Mouse (Mus musculus) neural tube, embryonic 12.5 days (tissue): ENCODE measurements around the gene Pik3c2a. TPM values are rescaled to one million over a fixed set of nuclear protein-coding genes. Genes with fewer than 3 reads are reported as not detected.
"Not testable (repeated sequence)": the region's sequence is repeated elsewhere in the genome, so short reads cannot be mapped to it uniquely, and the experiment has no call there.

Experiments used
- ATAC-seq: fragments of 200-750 bp; cut with Nextera tagmentation; 2 replicates; pipeline ENCODE4 v1.8.0; 2017; ENCODE audit warnings: low read depth, mild to moderate bottlenecking, moderate TSS enrichment, moderate library complexity; ENCODE audit not compliant: low FRiP score
- H3K27ac ChIP-seq: fragments of 300-500 bp; sonication (generic); 2 replicates; pipeline ENCODE4 v1.5.1; 2016
- H3K27me3 ChIP-seq: fragments of 300-500 bp; sonication (generic); replicated peaks from 2 replicates; pipeline ENCODE4 v1.6.1; 2016; ENCODE audit warnings: mild to moderate bottlenecking
- H3K36me3 ChIP-seq: fragments of 300-500 bp; sonication (generic); 2 replicates; pipeline ENCODE4 v1.6.1; 2016; ENCODE audit warnings: mild to moderate bottlenecking
- H3K4me1 ChIP-seq: fragments of 300-500 bp; sonication (generic); 2 replicates; pipeline ENCODE4 v1.6.1; 2016
- H3K4me2 ChIP-seq: fragments of 300-500 bp; sonication (generic); replicated peaks from 2 replicates; pipeline ENCODE4 v1.6.1; 2016; ENCODE audit warnings: mild to moderate bottlenecking
- H3K4me3 ChIP-seq: fragments of 300-500 bp; sonication (generic); 2 replicates; pipeline ENCODE4 v1.5.1; 2016
- H3K9ac ChIP-seq: fragments of 300-500 bp; sonication (generic); 2 replicates; pipeline ENCODE4 v1.6.1; 2016; ENCODE audit warnings: mild to moderate bottlenecking
- H3K9me3 ChIP-seq: fragments of 300-500 bp; sonication (generic); 2 replicates; pipeline ENCODE4 v1.6.1; 2016; ENCODE audit warnings: mild to moderate bottlenecking
- WGBS: fragments of 180-500 bp; shearing (Covaris S2); methylation state at CpG from one replicate; pipeline ENCODE4 v1.1.7; 2016; 5-methylcytosine and 5-hydroxymethylcytosine counted together
- polyA plus RNA-seq: library from polyadenylated mRNA; unstranded; fragments of >200 nt; fragmentation: Nextera tagmentation; extraction: Ambion mirVana; gene quantifications from 2 replicates; pipeline ENCODE4 v1.2.1, GENCODE M21; 2016

The Pik3c2a gene
- polyA plus RNA-seq, 1 experiment from 2014 or later: 25.4 TPM

DNA sequence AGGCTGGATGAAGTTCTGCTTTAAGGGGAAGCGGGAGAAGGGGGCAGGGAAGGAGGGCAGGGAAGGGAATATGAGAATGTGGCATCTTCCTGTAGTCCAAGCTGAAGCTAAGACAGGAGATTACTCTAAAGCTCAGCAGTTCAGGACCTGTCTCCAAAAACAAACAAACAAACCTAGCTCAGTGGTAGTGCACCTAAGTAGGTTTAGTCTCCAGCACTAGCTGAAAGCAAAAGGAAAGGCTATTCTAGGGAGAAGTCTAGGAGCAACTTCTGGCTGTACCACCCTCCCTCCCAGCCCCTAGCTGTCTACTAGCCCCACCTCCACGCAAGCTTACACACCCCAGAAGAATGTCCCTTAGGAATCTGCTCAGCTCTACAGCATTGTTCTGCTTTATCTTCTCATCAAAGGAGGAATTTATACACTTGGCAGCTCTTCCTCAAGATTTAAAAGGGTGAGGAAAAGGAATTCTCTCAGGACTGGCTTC is 1.1 kb upstream of the Pik3c2a start:
- Histone ChIP-seq H3K27me3 (no peaks in the 10 kb centered on the region), H3K4me1 (peaks cover 10% of the 10 kb centered on the region), H3K27ac (no peak overlapping the region), H3K9me3 (no peaks in the 10 kb centered on the region), H3K36me3 (no peaks in the 10 kb centered on the region), H3K4me3 (peak overlapping the region; percentile 88), H3K4me2 (peak overlapping the region; percentile 77), H3K9ac (peak overlapping the region; percentile 88; the same call in 1 of the 2 replicates)
- ATAC-seq: no peak
- 6% methylated on average over 2 of the region's 2 CpGs for WGBS

DNA sequence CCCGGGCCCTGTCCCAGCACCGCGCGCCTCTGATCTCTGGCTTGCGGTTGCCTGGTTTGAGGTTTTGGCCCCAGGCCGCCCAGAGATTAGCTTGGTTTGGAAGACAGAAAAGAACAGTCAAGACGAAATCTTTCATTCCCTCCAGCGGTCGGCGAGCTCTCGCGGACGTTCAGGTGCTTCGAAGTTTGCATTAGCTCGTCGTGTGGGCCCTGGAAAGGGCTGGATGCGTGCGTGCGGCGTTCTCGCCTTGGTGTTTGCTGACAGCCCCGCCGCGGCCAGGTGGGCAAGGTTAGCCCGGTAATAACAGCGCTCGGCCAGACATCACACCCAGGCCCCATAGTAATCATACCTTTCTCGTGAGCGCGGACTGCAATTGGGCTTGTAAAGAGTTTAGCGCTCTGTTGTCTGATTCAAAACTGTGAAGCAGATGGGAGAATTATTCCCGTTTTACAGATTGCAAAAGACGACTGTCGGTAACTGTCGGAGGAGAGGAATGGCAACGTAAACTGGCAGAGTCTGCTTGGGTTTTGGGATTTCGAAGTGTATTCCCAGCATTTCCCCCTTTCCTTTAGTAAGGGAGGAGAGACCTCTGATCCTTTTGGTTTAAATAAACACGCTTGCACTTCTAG is 562 bp upstream of the Pik3c2a start:
- H3K27ac ChIP-seq: peak overlapping the region; percentile 87
- peak overlapping the region; percentile 88 for H3K4me3 ChIP-seq
- WGBS: 1% methylated on average over 38 of the region's 38 CpGs
- peak; percentile 59 for ATAC-seq
- no peaks in the 10 kb centered on the region for H3K9me3 ChIP-seq
- H3K9ac ChIP-seq: peak overlapping the region; percentile 88
- peak overlapping the region; percentile 77 for H3K4me2 ChIP-seq
- no peaks in the 10 kb centered on the region for H3K36me3 ChIP-seq
- no peaks in the 10 kb centered on the region for H3K27me3 ChIP-seq
- peaks cover 10% of the 10 kb centered on the region for H3K4me1 ChIP-seq

DNA sequence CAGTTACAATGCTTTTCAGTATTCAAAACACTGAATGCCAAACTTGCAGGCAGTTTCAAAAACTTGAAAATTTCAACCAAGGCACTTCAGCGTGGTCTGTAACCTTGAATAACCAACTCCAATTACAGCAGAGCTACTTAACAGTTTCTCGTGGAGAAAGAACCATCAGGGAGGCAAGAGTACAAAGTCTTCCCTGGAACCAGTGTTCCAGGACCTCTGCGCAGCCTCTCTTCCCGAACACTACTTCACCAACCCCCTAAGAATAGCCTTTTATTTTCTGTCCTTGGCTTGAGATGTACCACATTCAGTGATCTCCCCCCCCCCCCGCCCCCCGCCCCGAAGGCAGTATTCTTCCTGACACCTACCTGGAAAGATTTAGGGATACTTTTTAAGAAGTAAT is 1.0 kb downstream of the Pik3c2a start:
- peaks cover 10% of the 10 kb centered on the region for H3K4me1 ChIP-seq
- H3K4me3 ChIP-seq: peak overlapping the region; percentile 88
- H3K27ac ChIP-seq: no peak overlapping the region
- H3K9ac ChIP-seq: peak overlapping the region; percentile 88
- WGBS: 6% methylated on average over 7 of the region's 7 CpGs
- H3K4me2 ChIP-seq: peak overlapping the region; percentile 77
- 0 out of 2 replicates have a peak, but pooled peaks cover 4% of the 10 kb centered on the region for H3K36me3 ChIP-seq
- ATAC-seq: no peak
- no peaks in the 10 kb centered on the region for H3K27me3 ChIP-seq
- no peaks in the 10 kb centered on the region for H3K9me3 ChIP-seq

DNA sequence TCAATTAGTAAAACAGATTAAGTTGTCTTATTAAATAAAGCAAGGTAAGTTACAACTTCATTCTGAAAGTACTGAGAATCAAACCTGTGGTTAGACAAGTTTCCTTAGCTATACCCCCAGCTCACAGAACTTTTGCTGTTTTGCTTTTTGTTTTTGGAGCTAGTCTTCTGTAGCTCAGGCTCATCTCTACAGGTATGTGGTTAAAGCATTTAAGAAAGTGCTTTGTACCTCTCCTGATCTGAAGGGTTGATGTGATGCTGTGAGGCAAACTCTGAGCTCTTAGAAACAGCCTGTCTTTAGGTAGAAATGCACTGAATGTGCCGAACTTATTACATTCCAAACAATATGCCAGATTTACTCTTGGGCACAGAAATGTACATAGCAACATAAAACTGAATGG is 1.9 kb downstream of the Pik3c2a start:
- peak overlapping the region; percentile 77 for H3K4me2 ChIP-seq

DNA sequence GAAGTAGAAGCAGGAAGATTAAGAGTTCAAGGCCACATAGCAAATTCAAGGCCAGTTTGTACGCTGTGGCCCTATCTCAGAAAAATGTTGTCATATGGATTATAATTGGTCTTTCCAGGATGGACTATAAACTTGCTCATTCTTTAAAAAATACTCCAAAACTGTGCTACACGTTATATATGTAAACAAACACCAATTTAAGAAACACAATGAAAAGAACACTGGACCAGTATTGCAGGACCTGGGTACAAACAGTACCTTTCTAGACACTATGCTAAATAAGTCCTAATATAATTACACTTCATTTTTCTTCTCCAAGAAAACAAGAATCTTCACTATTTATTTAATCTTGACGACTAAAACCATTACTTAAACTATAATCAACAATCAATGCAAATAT is 11.6 kb downstream of the Pik3c2a start:
- H3K9me3 ChIP-seq: no peaks in the 10 kb centered on the region
- 97% methylated on average over 3 of the region's 3 CpGs for WGBS
- no peak for ATAC-seq
- no peak overlapping the region for H3K9ac ChIP-seq
- no peaks in the 10 kb centered on the region for H3K36me3 ChIP-seq
- no peaks in the 10 kb centered on the region for H3K4me1 ChIP-seq
- no peak overlapping the region for H3K27ac ChIP-seq
- no peak overlapping the region for H3K4me2 ChIP-seq
- H3K4me3 ChIP-seq: no peak overlapping the region
- no peaks in the 10 kb centered on the region for H3K27me3 ChIP-seq

More for the DNA sequence above, 1.9 kb downstream of the Pik3c2a start:
- Histone ChIP-seq H3K4me3 (no peak overlapping the region), H3K27ac (no peak overlapping the region), H3K27me3 (no peaks in the 10 kb centered on the region), H3K36me3 (0 out of 2 replicates have a peak, but pooled peaks cover 4% of the 10 kb centered on the region), H3K9me3 (no peaks in the 10 kb centered on the region), H3K9ac (no peak overlapping the region), H3K4me1 (peaks cover 10% of the 10 kb centered on the region)
- no peak for ATAC-seq
- WGBS: 80% methylated on average over 1 of the region's 1 CpGs

DNA sequence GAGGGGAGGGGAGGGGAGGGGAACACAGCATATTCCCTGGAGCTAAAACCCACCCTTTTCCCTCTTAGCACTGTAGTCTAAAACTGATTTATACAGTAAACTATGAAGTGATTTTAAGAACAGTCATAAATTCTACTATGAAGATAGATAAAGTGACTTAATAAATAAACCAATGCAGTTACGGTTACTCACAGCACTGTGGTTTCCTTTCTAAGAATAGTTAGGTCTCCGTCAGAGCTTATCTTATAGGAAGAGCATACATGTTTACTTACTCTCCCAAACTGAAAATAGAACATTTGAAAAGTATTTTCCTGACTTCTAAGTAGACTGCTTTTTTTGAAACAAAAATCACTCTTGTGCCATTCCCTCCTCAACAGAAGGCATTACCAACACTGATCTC is 12.3 kb downstream of the Pik3c2a start:
- no peaks in the 10 kb centered on the region for H3K9me3 ChIP-seq
- no peak overlapping the region for H3K4me3 ChIP-seq

DNA sequence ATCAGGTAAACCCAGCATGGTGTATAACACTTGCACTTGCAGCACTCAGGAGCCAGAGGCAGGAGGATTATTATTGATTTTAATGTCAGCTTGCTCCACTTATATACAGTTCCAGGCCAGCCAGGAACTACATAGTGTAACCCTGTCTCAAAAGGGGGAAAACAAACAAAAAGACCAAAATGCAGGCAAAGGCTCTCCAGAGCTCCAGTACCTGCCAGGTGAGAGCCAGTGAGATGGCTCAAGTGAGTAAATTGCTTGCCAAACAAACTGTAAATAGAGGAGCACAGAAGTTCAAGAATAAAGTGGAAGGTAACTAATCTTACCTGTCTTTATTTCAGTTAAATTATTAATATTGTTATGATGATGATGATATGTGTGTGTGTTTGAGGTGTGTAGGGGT is 16.0 kb downstream of the Pik3c2a start:
- ATAC-seq: no peak
- Histone ChIP-seq H3K9ac (no peak overlapping the region), H3K27ac (no peak overlapping the region), H3K4me3 (no peak overlapping the region), H3K27me3 (no peaks in the 10 kb centered on the region), H3K4me2 (no peak overlapping the region), H3K9me3 (no peaks in the 10 kb centered on the region), H3K4me1 (no peaks in the 10 kb centered on the region), H3K36me3 (no peaks in the 10 kb centered on the region)

More for the DNA sequence above, 12.3 kb downstream of the Pik3c2a start:
- no peak for ATAC-seq
- Histone ChIP-seq H3K9ac (no peak overlapping the region), H3K36me3 (no peaks in the 10 kb centered on the region), H3K27me3 (no peaks in the 10 kb centered on the region), H3K27ac (no peak overlapping the region), H3K4me2 (no peak overlapping the region), H3K4me1 (no peaks in the 10 kb centered on the region)
- WGBS: 88% methylated on average over 2 of the region's 2 CpGs

DNA sequence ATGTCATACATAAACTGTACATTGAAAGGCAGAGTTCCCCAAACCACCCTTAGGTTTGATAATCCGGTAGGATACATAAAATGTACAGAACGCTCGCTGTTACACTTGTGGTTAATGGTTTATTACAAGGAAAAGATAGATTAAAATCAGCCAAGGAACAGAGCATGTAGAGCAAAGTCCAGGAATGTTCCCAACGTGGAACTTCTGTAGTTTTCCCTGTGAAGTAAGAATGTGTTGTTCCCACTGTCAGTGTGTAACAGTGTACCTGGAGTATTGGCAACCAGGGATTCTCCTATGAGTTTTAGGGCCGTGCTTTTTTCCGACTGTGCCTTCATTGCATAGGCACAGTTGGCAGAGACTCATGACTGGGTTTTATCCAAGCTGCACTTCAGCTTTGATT is 17.5 kb downstream of the Pik3c2a start:
- H3K9me3 ChIP-seq: no peaks in the 10 kb centered on the region
- H3K4me3 ChIP-seq: no peak overlapping the region
- H3K4me2 ChIP-seq: no peak overlapping the region
- no peak overlapping the region for H3K9ac ChIP-seq
- ATAC-seq: no peak
- H3K4me1 ChIP-seq: no peaks in the 10 kb centered on the region
- 92% methylated on average over 6 of the region's 6 CpGs for WGBS
- H3K36me3 ChIP-seq: no peaks in the 10 kb centered on the region
- no peaks in the 10 kb centered on the region for H3K27me3 ChIP-seq
- no peak overlapping the region for H3K27ac ChIP-seq

DNA sequence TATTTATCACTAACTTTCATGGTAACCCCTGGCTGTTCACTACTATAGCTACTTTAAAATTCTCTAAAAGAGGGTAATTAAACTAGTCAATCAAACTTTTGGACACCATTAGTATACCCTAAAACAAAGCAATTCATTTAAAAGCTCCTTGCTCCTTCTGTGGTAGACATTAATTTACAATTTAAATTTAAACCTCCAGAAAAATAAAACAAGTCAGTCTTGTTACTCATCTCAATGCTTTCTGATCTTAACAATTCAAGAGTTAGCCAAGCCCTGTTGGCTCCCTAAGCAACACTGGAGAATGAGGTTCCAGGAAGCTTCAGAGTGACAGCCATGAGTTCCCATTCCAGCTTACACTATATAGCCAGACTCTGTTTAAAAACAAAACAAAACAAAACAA is 22.2 kb downstream of the Pik3c2a start:
- no peak overlapping the region for H3K27ac ChIP-seq
- H3K27me3 ChIP-seq: no peaks in the 10 kb centered on the region
- H3K9ac ChIP-seq: no peak overlapping the region
- ATAC-seq: no peak
- H3K4me1 ChIP-seq: no peaks in the 10 kb centered on the region
- no peaks in the 10 kb centered on the region for H3K9me3 ChIP-seq
- H3K4me2 ChIP-seq: no peak overlapping the region
- no peak overlapping the region for H3K4me3 ChIP-seq
- peaks cover 13% of the 10 kb centered on the region for H3K36me3 ChIP-seq

DNA sequence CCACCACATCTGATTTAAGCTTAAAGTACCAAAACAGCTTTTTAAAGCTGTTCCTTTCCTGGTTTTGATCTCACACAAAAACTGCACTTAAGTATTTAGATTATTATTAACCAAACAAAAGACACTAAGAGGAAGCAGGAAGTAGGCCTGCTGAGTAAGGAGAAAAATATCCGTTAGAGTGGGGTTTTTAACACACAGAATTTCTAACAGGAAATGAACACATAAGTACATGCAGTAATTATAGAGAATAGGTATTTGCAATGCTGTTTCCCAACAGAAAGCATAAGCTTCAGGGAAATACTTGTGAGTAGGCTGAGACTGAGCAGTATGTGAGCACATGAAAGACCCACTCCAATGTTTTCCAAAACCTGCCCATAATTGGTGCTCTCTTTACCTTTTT is 33.8 kb downstream of the Pik3c2a start:
- Histone ChIP-seq H3K9me3 (no peaks in the 10 kb centered on the region), H3K4me2 (no peak overlapping the region), H3K9ac (no peak overlapping the region), H3K4me1 (no peaks in the 10 kb centered on the region), H3K27me3 (no peaks in the 10 kb centered on the region), H3K36me3 (no peaks in the 10 kb centered on the region), H3K4me3 (no peak overlapping the region), H3K27ac (no peak overlapping the region)
- ATAC-seq: no peak
- 69% methylated on average over 1 of the region's 1 CpGs for WGBS

DNA sequence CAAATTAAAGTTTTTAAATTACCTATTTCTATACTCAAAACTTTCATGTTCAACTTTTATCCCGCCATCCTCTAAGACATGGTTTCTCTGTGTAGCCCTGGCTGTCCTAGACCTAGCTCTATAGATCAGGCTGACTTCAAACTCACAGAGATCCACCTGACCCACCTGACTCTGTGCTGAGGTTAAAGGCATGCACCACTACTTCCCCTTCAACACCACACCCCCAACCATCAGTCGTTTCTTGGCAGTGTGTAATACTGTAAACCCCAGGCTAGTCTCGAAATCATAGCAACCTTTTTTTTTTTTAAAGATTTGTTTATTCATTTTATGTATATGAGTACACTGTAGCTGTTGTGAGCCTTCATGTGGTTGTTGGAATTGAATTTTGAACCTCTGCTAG is 50.9 kb downstream of the Pik3c2a start:
- no peaks in the 10 kb centered on the region for H3K9me3 ChIP-seq
- WGBS: 91% methylated on average over 3 of the region's 3 CpGs
- H3K4me1 ChIP-seq: no peaks in the 10 kb centered on the region
- no peak for ATAC-seq
- no peak overlapping the region for H3K9ac ChIP-seq
- H3K4me3 ChIP-seq: no peak overlapping the region
- no peak overlapping the region for H3K4me2 ChIP-seq
- no peak overlapping the region for H3K27ac ChIP-seq
- no peaks in the 10 kb centered on the region for H3K36me3 ChIP-seq
- H3K27me3 ChIP-seq: no peaks in the 10 kb centered on the region

DNA sequence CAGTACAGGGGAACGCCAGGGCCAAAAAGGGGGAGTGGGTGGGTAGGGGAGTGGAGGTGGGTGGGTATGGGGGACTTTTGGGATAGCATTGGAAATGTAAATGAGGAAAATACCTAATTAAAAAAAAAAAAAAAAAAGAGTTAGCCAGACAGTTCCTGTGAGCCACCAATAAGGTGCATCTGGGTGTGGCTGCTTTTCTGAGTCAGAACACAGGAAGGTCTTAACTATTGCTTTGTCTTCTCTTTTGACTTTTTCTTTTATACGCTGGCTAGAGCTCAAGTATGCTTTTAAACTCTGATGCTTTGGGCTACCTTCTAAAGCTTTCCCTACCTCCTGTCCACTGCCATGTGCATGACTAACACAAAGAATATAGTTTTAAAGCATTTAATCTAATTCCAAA is 55.9 kb downstream of the Pik3c2a start:
- not testable (repeated sequence) for H3K27me3 ChIP-seq, H3K4me1 ChIP-seq, H3K4me3 ChIP-seq, H3K9ac ChIP-seq, H3K4me2 ChIP-seq, H3K36me3 ChIP-seq, ATAC-seq, H3K9me3 ChIP-seq, H3K27ac ChIP-seq
- 94% methylated on average over 2 of the region's 2 CpGs for WGBS

DNA sequence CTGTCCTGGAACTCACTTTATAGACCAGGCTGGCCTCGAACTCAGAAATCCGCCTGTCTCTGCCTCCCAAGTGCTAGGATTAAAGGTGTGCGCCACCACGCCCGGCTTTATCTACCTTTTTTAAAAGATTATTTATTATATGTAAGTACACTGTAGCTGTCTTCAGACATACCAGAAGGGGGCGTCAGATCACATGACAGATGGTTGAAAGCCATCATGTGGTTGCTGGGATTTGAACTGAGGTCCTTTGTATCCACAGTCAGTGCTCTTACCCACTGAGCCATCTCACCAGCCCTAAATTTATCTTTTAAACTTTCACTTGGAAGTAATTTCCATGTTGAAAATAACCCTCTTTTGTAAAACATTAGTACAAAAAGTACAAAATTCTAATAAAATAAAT is 64.1 kb downstream of the Pik3c2a start:
- WGBS: 92% methylated on average over 6 of the region's 6 CpGs

More for the DNA sequence above, 64.1 kb downstream of the Pik3c2a start:
- H3K4me2 ChIP-seq, H3K9me3 ChIP-seq, H3K9ac ChIP-seq, H3K27me3 ChIP-seq, H3K36me3 ChIP-seq, H3K4me1 ChIP-seq, ATAC-seq, H3K4me3 ChIP-seq, H3K27ac ChIP-seq: not testable (repeated sequence)
